Mouse (Mus musculus) gastrocnemius, adult 2 months (tissue): ENCODE data around the gene Fam19a2. TPM values are rescaled to one million over a fixed set of nuclear protein-coding genes. Genes with fewer than 3 reads are reported as not detected.
A peak's percentile ranks its signal among the peaks of the same experiment; 100 is the strongest.

Experiments used
- DNase-seq: peaks from one replicate; pipeline ENCODE4 v3.0.0; 2022
- H3K27ac ChIP-seq: fragments of 200-600 bp; 2 replicates; pipeline ENCODE4 v1.8.1; 2022; ENCODE audit warnings: mild to moderate bottlenecking
- H3K4me3 ChIP-seq: fragments of 200-600 bp; 2 replicates; pipeline ENCODE4 v1.8.1; 2022; ENCODE audit warnings: mild to moderate bottlenecking, moderate library complexity
- CTCF ChIP-seq: fragments of 200-600 bp; IDR thresholded peaks from 2 replicates; pipeline ENCODE4 v1.8.1; 2022; ENCODE audit warnings: antibody characterized with exemption, mild to moderate bottlenecking, moderate library complexity
- intact Hi-C: fragments of 180-260 bp; cut with DNase I; formaldehyde crosslinking; loops from one replicate; pipeline ENCODE4 v1.15.1; 2025
- total RNA-seq, 2 experiments: library from RNA; stranded (reverse); gene quantifications; 2 replicates each; pipeline ENCODE4 v1.2.3; 2021

Gene Fam19a2
- total RNA-seq, 2 experiments from 2014 or later = not detected

GRCm38 (mm10) chr10:123414953-123415352 is 151.2 kb downstream of the Fam19a2 start:
- peak; percentile 18; the same call in 1 of the 2 replicates for TF ChIP-seq CTCF
- no peak for DNase-seq
- intact Hi-C loops = no loop called here
- no peak overlapping the region for H3K4me3 ChIP-seq
- no peak overlapping the region for H3K27ac ChIP-seq

DNA sequence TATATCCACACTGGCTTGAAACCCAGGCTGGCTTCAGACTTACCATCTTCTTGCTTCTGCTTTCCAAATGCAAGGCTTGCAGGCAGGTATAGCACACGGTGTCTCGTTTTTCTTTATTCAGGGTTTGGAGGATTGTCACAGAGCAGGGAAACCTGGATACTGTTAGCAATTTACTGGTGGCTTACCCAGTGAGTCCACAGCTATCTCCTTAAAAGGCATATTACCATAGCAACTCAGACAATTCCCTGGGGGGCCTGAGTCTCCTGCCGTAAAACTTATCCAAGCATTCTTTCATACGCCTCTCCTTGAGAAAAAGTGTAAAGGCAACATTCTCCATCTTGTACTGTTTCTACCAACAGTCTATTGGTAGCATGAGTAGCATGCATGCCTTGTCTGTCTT is 152.2 kb downstream of the Fam19a2 start:
- DNase-seq = no peak
- Histone ChIP-seq H3K4me3 (no peak overlapping the region), H3K27ac (no peak overlapping the region)
- intact Hi-C loops = no loop called here
- TF ChIP-seq CTCF = no peak

GRCm38 (mm10) chr10:123418616-123419173 is 154.9 kb downstream of the Fam19a2 start:
- intact Hi-C loops = no loop called here
- no peak for TF ChIP-seq CTCF
- no peak for DNase-seq

GRCm38 (mm10) chr10:123420249-123420648 is 156.5 kb downstream of the Fam19a2 start:
- TF ChIP-seq CTCF = no peak
- intact Hi-C loops = no loop called here
- no peak for DNase-seq
- Histone ChIP-seq H3K27ac (no peak overlapping the region), H3K4me3 (no peak overlapping the region)

More at GRCm38 (mm10) chr10:123418616-123419173, 154.9 kb downstream of the Fam19a2 start:
- no peak overlapping the region for H3K4me3 ChIP-seq
- no peak overlapping the region for H3K27ac ChIP-seq

GRCm38 (mm10) chr10:123424482-123424881 is 160.7 kb downstream of the Fam19a2 start:
- no peak for TF ChIP-seq CTCF
- Histone ChIP-seq H3K4me3 (no peak overlapping the region), H3K27ac (no peak overlapping the region)
- no peak for DNase-seq
- intact Hi-C loops = no loop called here

DNA sequence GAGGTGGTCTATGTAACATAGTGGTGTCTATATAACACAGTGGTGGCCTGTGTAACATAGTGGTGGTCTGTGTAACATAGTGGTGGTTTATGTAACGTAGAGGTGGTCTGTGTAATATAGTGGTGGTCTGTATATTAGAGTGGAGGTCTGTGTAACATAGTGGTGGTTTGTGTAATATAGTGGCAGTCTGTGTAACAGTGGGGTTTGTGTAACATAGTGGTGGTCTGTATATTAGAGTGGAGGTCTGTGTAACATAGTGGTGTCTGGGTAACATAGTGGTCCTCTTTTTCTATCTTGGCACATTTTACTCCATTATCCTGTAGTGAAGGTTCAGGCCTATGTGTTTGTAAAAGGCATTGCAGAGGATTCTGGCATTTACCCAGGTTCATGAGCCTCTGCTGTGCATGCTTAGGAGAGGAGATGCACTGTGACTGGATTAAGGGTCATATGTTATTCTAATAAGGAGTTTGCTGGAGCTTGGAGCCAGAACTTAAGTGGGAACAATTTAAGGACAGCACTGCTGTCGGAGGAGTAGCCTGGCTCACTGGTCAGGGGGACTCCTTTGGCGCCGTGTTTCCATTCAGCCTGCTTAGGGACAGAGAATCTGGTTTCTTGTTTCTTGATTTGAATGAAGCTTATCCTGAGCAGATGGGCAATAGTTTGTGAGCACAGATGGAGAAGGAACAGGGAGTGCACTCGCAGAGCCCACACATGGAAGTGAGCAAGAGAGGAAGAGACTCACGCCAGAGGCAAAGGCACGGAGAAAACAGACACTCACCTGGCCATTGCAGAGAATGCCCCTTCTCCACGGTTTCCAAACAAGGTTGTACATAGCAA is 162.9 kb downstream of the Fam19a2 start:
- H3K4me3 ChIP-seq = no peak overlapping the region
- TF ChIP-seq CTCF = no peak
- DNase-seq = no peak
- intact Hi-C loops = no loop called here
- no peak overlapping the region for H3K27ac ChIP-seq

DNA sequence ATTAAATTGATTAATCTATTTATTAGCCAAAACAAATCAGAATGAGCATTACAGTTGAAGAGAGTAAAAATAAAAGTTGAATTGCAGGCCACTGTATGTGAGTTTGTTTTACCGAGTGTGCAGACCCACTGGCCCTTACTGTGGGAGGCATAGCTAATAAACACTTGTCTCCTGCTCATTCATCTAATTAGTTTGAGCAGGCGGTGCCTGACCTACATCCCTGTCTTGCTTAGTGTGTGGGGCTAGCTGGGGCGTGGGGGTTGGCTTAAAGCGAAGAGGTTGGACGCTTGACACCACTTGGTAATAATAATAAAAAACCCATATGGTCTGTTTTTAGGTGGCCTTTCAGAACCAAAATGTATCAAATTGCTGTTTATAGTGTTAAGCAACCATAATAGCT is 167.8 kb downstream of the Fam19a2 start:
- intact Hi-C loops = no loop called here
- Histone ChIP-seq H3K27ac (no peak overlapping the region), H3K4me3 (no peak overlapping the region)
- DNase-seq = no peak
- no peak for TF ChIP-seq CTCF

- intact Hi-C loops = no loop called here
- H3K27ac ChIP-seq = no peak overlapping the region
- TF ChIP-seq CTCF = no peak
- DNase-seq = no peak
- no peak overlapping the region for H3K4me3 ChIP-seq
Observed at GRCm38 (mm10) chr10:123437576-123437975, 173.8 kb downstream of the Fam19a2 start.

DNA sequence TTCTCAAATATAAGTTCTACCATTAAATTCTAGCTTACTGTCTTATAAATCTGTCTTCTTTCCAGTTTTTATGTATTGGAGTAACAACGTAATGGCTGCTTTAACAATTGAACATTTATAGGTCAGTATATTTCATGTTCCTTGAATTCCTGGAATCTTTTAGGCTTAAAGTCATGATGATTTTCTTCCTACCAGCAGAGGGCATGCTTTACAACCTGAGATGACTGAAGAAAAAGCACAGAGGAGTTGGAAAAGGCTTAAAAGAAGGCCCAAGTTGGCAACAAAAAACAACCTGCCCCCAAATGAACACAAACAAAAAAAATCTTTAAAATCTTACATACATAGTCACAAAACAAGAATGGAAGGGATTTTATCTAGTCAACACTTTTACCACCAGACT is 193.0 kb downstream of the Fam19a2 start:
- no peak overlapping the region for H3K4me3 ChIP-seq
- no peak for DNase-seq
- no peak overlapping the region for H3K27ac ChIP-seq
- intact Hi-C loops = no loop called here
- TF ChIP-seq CTCF = peak; percentile 33; the same call in 1 of the 2 replicates

- intact Hi-C loops = no loop called here
- no peak overlapping the region for H3K4me3 ChIP-seq
- TF ChIP-seq CTCF = no peak
- no peak for DNase-seq
- H3K27ac ChIP-seq = no peak overlapping the region
Observed at GRCm38 (mm10) chr10:123460466-123460865, 196.7 kb downstream of the Fam19a2 start.

DNA sequence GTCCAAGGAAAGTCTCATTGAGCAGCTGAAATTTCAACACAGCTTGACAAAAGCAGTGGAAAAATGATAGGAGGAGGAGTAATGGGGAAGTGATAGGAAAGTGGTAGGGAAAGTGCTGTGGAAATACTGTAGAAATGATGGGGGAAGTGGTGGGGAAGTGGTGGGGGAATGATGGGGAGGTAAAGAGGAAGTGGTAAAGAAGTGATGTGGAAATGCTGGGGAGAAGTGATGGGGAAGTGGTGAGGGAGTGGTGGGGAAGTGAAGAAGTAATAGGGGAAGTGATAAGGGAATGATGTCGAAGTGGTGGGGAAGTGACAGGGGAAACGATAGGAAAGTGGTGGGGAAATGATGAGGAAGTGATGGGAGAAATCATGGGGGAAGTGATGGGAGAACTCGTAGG is 198.5 kb downstream of the Fam19a2 start:
- intact Hi-C loops = no loop called here
- Histone ChIP-seq H3K4me3 (no peak overlapping the region), H3K27ac (no peak overlapping the region)
- no peak for DNase-seq
- no peak for TF ChIP-seq CTCF

GRCm38 (mm10) chr10:123514749-123515148 is 251.0 kb downstream of the Fam19a2 start:
- intact Hi-C loops = no loop called here
- DNase-seq = no peak
- TF ChIP-seq CTCF = no peak
- H3K4me3 ChIP-seq = no peak overlapping the region
- H3K27ac ChIP-seq = no peak overlapping the region

DNA sequence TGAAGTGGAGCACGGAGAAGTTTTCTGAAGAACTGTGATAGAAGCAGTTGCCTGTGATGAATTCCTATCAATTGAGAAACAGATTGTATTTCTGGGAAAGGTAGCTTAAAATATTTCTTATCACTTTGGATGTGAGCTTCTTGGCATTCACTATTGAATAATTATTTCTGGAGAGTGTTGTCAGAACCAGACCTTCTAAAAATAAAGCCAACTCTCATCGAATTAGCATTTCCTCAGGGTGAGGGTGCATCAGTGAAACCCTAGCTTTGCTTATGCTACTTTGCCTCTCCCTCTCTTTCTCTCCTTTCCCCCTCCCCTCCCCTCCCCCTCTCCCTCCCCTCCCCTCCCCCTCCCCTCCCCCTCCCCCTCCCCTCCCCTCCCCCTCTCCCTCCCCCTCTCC is 256.8 kb downstream of the Fam19a2 start:
- Histone ChIP-seq H3K27ac (no peak overlapping the region), H3K4me3 (no peak overlapping the region)
- intact Hi-C loops = no loop called here
- no peak for DNase-seq
- TF ChIP-seq CTCF = no peak

- no peak for TF ChIP-seq CTCF
- no peak overlapping the region for H3K4me3 ChIP-seq
- intact Hi-C loops = no loop called here
- no peak for DNase-seq
- H3K27ac ChIP-seq = no peak overlapping the region
Observed at GRCm38 (mm10) chr10:123521203-123521602, 257.4 kb downstream of the Fam19a2 start.
